Mouse (Mus musculus): ENCODE data around the gene Nox4.

GRCm38 (mm10) chr7:87246580-87246934, 661 bp downstream of the Nox4 start:
- TF ChIP-seq EP300 (IDR thresholded peaks at IDR 0.05; ENCODE audit: low read depth) (no peak), CTCF (IDR thresholded peaks at IDR 0.05; ENCODE audit: low read depth) (no peak)

All from liver, postnatal 0 days (tissue).